Mouse (Mus musculus) heart, adult 2 months (tissue): ENCODE measurements at regions not wholly inside any gene's neighbourhood (a gene's known extent, or its start where the extent isn't known, plus 50 kb on each side); places are given as distances from the start of the nearest gene placed in this dataset.

Experiments used
- CTCF ChIP-seq: fragments of 200-600 bp; IDR thresholded peaks from 2 replicates; pipeline ENCODE4 v1.8.1; 2022; ENCODE audit warnings: antibody characterized with exemption, mild to moderate bottlenecking, moderate library complexity
- EP300 ChIP-seq: fragments of 200-500 bp; IDR thresholded peaks from 2 replicates; pipeline ENCODE4 v1.6.1; 2011; ENCODE audit warnings: low read depth, low read length, control low read depth; ENCODE audit not compliant: insufficient read depth

GRCm38 (mm10) chr17:79511218-79511617 lies 100.4 kb upstream of the Rmdn2 start:
- TF ChIP-seq EP300 (no peak), CTCF (no peak)
